Mouse (Mus musculus): ENCODE data around the gene Bnc2.

GRCm38 (mm10) chr4:84510466-84510865, 164.6 kb downstream of the Bnc2 start:
- TF ChIP-seq E2F4 (IDR thresholded peaks at IDR 0.05; ENCODE audit: insufficient read depth) (no peak), USF1 (IDR thresholded peaks at IDR 0.05; ENCODE audit: low read depth) (no peak), POLR2AphosphoS2 (IDR thresholded peaks at IDR 0.05; ENCODE audit: insufficient read length, low read depth) (no peak), POLR2A (IDR thresholded peaks at IDR 0.05; ENCODE audit: insufficient read length, low read depth) (no peak), MAX (IDR thresholded peaks at IDR 0.05; ENCODE audit: low read depth) (no peak), TCF12 (IDR thresholded peaks at IDR 0.05; ENCODE audit: insufficient read depth, poor library complexity, severe bottlenecking) (no peak), SRF (IDR thresholded peaks at IDR 0.05; ENCODE audit: control insufficient read depth, insufficient read length, low read depth) (no peak), MYOG (IDR thresholded peaks at IDR 0.05; ENCODE audit: control insufficient read depth in 1 of 3, insufficient read depth in 1 of 3, insufficient read length in 2 of 3, low read depth in 2 of 3) (no peak), REST (IDR thresholded peaks at IDR 0.05; ENCODE audit: insufficient read depth, insufficient read length) (no peak), CEBPB (IDR thresholded peaks at IDR 0.05; ENCODE audit: insufficient read depth, poor library complexity, severe bottlenecking) (no peak), TCF3 (IDR thresholded peaks at IDR 0.05; ENCODE audit: insufficient read length, low read depth) (no peak), MYOD1 (IDR thresholded peaks at IDR 0.05; ENCODE audit: control insufficient read depth in 1 of 3, insufficient read length in 2 of 3, low read depth in 2 of 3) (no peak)
